Mouse (Mus musculus) layer of hippocampus, adult 8-10 months (tissue): Measurements from ENCODE around the gene Slc26a11. TPM values are rescaled to one million over a fixed set of nuclear protein-coding genes. Genes with fewer than 3 reads are reported as not detected.
A peak's percentile ranks its signal among the peaks of the same experiment; 100 is the strongest.
"Not testable (repeated sequence)": the region's sequence is repeated elsewhere in the genome, so short reads cannot be mapped to it uniquely, and the experiment has no call there.

Experiments used
- DNase-seq, 2 experiments: peaks; one replicate each; pipeline ENCODE4 v3.0.0; 2022; ENCODE audit warnings: low spot score in 2 of 2
- total RNA-seq, 4 experiments: library from RNA; stranded (reverse); gene quantifications; 2 replicates each; pipeline ENCODE4 v1.2.4; 2022

Gene Slc26a11
- total RNA-seq, 4 experiments from 2014 or later: 6.0 to 6.9 (median 6.3) TPM

DNA sequence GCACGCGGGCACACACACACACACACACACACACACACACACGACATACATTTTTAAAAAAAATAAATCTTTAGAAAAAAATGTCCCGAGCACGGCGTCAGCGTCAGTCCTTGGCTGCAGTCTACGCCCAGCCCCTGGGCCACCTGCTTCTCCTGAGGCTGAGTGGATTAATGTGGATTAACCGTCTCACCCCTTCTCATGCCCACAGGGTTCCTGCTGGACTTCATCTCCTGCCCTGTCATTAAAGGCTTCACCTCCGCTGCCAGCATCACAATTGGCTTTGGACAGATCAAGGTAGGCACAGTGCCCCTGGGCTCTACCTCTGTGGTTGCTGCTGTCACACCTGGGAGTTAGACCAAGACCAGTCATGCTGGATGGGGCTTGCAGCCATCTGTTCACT, 3.7 kb downstream of the Slc26a11 start:
- no peak for DNase-seq

DNA sequence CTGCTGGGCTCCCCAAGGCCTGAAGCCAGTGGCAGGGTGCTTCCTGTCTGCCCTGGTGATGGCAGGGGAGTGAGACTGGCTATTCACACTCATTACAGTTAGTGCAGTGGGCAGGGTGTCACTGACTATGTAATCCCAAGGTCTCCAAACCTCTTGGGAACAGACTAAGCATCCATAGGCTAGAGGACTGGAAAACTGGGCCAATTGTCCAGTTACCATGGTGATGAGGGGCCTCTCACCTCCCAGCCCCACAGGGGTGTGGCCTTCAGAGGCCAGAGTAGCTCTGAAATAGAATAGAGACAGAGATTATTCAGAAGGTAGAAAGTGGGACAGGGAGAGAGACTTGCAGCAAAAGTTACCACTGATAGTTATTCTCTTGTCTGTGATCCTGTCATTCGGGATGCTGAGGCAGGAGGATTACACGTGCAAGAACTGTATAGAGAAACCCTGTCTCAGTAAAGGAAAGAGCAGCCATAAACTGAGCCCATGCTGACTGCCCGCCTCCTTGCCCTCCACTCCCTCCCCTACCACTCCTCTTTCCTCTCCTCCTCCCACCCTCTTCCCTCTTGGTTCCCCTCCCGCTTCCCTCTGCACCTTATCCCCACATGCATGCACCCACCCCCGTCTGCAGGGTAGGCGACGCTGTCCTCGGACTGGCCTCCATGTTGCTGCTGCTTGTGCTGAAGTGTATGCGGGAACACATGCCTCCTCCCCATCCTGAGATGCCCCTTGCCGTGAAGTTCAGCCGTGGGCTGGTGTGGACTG, 7.6 kb downstream of the Slc26a11 start:
- DNase-seq: no peak

DNA sequence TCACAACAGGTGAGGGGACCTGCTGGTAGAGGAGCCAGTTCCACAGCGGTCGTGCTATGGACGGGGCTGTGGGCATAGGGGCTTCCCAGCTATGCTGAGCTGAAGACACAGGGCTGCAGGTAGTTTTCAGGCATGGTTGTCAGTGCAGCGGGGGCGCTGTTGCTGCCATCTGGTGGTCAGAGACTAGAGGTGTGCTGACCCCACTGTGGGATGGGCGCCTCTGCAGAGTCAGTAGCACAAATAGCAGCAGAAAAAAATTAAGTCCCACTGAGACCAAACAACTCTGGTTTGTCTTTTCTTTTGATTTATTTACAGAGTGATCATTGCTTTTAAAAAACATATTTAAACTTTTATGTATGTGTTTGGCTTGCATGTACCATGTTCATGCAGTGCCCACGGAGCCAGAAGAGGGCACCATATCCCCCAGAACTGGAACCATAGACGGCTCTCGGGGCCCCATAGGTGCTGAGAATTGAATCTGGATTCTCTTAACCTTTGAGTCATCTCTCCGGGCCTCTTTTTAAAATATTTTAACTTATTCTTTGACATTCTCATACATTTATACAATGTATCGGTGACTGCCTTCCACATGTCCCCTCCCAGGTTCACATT, 8.3 kb downstream of the Slc26a11 start:
- peak; percentile 31 to 55 for DNase-seq

DNA sequence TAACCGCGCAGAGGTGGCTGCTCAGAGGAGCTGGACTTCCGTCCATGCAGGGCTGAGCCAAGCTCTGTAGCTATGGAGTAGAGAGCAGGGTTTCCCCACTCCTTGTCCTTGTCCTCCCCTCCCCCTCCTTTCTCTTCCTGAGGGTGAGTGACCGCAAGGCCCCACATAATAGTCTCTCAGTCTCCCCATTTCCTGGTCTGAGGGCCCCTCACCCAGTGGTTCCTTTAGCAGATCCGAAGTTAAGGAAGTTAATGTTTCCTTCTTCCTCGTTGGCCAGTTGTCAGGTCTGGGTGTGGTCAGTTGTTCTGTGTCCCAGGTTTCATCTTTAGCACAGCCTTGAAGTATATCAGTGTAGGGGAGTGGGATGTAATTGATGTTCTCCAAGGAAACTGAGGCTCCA, 20.1 kb downstream of the Slc26a11 start:
- DNase-seq: no peak

DNA sequence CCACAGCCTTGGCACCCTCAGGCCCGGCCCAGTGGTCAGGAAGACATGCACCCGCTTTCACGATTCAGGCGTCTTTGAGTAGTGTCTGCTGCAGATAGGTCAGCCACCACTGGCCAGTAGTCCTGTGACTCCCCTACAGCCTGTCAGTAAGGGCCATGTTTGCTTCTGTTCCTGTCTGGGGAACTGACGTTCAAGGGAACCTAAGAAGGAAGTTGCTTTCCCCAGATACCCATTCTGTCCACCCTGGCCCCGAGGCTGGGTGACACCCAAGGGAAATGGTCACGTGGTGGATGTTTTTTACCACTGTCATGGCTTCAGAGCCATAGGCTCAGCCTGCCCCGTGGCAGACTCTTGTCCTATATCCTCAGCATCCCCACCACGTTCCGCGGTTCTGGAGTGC, 22.0 kb downstream of the Slc26a11 start:
- DNase-seq: no peak

DNA sequence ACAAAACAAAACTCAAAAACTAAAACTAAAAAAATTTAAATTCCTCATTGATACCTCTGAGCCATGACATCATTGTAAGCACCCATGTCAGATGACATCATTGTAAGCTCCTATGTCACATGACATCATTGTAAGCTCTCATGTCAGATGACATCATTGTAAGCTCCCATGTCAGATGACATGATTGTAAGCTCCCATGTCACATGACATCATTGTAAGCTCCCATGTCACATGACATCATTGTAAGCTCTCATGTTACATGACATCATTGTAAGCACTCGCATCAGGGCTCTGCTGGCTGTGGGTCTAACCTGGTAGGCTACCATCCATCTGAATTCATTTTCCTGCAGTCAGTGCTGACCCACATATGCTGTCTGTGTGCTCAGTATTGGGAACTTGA, 23.2 kb downstream of the Slc26a11 start:
- no peak for DNase-seq

DNA sequence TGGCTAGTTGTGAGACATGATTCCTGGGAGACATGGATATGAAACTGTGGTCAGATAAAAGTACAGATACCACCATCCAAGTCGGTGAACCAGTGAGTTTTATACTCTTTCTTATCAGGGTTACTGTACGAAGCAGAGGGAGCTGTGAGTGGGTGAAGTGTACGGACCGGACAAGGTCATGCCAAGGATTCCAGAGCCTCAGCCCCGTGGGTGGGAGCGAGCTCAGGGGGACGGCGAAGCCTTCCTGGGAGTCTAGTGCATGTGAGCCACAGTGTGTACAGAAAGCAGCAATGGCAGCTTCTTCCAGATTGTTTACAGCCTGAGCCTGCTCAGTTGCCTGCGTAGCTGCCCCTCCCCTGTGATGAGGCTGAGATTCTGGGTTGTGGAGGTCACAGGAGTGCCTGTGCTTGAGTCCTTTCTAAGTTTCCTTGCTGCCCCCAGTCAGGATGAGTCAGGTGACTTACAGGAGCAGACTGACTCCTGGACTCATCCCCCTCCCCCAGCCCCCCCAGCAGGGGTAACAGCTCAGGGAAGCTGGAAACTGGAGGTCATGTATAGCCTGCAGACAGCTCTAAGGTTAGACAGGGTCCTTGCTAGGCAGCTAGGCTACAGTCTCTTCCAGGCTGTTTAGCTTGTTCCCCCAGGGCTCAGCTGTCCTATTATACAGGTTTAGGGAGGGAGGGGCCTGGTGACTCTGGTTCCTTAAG, 26.4 kb downstream of the Slc26a11 start:
- DNase-seq: no peak

DNA sequence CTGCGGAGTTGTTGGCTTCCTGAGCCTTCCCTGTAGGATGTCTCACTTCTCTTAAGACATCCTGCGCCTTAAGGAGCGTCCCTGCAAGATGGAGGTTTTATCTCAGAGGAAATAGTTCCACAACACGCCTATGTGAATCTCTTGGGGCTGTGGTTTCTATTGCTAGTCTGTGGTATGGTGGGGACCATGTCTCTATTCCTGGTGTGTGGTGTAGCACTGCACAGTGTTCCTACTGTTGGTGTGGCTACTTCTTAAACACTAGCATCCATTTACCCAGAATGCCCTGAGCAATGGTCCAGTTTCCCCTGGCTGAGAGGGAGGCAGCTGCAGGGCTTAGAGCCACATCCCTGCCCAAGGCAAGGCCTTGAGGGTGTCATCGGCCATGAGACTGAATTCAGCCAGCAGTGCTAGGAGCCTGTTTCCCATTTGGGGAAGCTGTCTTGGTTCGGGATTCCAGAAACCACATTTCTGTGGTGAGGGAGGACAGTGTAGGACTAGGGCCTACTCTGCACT, 27.0 kb downstream of the Slc26a11 start:
- DNase-seq: no peak

DNA sequence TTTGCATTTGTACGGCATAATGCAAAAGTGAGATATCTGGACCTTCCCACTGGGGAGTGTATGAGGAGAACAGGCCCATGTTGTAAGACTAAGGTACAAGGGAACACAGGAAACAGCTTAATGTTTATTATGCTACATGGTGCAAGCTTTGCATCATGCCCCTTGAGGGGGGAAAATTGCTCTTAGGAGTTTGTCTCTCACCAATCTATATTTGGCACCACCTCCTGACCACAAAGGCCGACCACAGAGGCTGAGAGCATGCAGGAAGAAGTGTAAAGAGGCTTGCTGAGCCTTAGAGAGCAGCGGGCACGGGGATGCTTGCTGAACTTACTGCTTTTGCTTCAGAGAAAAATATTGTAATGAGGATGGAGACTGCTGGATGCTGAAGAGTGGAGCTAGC, 29.5 kb downstream of the Slc26a11 start:
- DNase-seq: no peak

DNA sequence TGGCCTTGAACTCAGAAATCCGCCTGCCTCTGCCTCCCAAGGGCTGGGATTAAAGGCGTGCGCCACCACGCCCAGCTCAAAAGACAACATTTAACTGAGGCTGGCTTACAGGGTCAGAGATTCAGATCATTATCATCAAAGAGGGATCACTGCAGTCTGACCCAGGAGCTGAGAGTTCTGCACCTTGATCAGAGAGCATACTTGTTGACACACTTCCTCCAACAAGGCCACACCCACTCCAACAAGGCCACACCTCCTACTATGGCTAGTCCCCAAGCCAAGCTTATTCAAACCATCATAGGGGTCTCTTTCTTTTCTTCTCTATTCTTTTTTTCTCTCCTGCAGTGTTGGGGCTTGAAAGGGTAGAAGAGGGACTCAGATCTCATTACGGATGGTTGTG, 30.9 kb downstream of the Slc26a11 start:
- no peak for DNase-seq

DNA sequence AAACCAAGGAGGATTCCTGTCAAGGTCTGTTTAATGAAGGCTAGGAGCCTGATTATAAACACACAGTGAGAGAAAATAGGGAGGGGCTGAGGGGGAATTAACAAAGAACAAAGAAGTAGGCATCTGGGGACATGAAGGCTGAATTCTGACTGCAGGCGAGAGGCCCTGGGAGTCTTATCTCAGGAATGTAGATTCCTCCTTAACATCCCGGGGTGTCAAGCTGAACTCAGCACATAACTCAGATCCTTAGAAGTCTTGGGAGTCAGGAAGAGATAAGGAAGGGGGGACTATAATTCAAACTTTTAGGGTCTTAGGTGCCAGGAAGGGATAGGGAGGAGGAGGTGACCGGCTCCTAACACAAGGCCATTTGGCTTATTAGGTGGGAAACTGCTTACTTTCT, 31.9 kb downstream of the Slc26a11 start:
- not testable (repeated sequence) for DNase-seq

DNA sequence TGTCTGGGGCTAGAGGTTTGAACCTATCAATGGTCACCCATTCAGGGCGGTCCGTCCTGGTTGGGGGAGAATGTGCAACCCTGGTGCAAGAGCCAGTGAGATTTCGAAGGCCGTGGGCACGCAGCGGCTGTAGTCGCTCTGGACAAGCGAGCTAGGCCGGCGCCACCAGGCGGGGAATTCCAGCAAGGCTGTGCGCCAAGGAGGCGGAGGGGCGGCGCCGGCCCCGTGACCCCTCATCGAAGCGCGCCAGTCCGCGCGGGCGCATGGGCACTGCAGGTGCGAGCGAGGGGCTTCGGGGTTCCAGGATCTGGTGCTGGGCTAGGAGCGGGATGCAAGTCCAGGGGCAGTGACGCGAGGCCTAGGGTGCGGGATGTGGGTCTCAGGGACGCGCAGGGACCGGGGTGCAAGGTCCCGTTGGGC, 34.5 kb downstream of the Slc26a11 start:
- peak in 1 of 2 experiments; percentile 18 for DNase-seq

DNA sequence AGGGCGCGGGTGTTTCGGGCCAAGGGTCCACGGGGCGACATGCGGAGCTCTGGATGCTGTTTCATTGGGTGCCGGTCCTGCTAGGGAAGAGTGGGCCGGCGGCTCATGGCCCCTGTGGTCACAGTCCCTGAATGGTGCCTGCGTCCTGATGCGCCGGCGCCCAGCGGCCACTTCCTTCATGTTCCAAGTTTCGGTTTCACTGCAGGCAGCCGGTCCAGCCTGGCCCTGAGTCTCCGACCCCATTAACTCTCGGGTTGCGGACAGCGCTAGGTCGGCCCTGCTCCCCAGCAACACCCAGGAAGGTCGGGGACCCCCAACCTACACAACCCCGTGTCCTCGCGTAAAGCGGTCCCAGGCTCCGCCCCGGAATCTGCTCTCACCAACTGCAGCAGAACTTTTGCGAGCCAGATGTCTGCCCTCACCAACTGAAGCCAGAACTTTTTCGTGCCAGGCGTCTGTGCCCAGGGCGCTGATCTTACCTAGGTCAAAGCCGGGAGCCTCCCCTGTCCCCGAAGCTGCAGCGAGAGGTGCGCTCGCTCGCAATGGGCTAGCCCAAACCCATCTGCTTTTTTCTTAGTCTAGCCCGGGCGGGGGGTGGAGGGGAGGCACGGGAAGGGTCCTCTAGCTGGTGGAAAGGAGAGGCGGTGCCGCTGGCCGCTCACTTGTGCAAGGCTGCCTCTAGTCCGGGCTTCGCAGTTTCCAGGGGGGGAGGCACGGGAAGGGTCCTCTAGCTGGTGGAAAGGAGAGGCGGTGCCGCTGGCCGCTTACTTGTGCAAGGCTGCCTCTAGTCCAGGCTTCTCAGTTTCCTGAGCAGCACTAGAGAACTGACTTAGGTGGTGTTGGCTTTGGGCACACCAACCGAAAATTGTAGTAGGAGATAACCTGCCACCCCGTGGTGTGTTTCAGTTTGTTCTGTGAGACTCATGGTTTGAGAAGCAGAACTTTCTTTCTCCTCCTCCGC, 35.2 kb downstream of the Slc26a11 start:
- DNase-seq: peak; percentile 18 to 34

DNA sequence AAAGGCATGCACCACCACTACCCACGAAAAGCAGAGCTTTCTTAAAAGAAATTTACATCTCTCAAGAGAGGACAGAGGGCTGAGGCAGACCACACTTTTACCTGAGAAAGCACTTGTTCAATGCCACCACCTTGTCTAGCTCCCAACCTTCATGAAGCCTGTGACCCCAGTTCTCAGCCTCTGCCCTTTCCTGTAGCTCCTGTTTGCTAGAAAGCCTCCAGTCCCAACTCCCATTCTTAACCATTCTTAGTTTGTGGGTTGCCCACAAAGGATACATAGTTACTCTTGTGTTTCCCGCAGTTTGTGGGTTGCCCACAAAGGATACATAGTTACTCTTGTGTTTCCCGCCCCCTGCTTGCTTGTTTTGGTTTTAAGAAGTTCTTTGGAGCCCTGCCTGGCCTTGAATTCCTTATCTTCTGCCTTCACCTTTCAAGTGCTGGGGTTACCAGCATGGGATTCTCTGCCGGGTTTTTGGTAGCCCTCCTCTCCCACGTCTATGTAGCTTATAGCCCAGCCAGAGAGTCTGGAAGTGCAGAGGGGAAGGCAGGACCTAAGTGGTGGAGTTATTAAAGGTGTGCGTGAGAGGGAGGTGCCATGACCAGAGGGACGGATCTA, 36.1 kb downstream of the Slc26a11 start:
- DNase-seq: no peak

DNA sequence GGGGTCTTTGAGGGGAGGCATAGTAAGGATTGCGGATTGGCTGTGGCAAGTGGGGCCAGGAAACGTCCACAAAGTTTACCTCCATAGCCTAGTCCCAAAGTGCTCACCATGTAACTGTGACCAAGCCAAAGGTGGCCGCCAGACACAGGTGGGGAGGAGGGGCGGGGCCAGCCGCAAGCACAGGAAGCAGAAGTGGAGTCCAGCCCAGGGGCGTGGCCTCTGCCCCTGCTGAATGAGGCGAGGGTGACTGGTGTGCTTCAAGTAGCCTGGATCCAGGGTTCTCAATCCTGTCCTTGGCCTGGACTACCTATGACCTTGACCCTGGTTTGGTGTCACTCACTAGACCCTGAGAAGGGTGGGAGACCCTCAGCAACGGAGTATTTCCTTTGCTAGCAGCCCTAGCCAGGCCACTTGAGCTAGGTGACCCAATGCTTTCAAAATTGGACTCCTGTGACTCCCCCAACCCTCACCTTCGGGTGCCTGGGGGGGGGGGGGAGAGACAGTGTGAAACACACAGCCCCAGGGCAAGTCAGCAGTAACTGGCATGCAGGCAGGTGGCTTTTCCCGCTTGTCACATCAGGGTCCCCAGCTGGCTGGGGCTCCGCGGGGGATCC, 36.8 kb downstream of the Slc26a11 start:
- no peak for DNase-seq

DNA sequence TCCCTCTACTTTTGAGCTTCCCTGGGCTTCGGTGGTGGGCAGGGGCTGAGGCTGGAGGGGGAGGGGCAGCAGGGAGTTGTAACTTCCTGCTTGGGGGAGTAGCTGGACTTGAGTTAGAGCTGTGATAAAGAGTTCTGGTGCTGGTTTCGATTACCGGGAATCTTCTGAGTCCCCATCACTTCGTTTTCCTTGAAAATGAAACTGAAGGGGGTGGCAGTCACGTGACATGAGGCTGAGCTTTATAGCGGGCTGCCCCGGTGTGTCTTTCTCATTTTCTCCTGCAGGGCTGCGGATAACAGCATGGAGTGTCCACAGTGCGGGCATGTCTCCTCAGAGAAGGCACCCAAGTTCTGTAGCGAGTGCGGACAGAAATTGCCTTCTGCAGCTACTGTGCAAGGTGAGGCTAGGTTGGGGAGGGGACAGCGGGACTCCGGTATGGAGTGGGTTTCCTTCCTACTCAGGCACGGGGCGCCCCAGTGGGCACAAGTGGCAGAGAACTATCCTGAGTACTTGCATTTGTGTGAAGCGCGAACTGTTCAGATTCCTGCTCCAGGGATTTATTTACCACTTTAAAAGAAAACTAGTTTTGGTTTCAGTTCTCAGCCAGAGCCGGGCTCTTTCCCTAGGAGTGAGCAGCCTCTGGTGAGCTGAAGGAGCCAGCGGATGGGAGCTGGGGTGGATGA, 37.6 kb downstream of the Slc26a11 start, which contains the start of gene Rnf213:
Gene Rnf213, plus strand, starts transcription at position 301 of the 683 bp plus-strand sequence.
- DNase-seq: peak in 1 of 2 experiments; percentile 20

DNA sequence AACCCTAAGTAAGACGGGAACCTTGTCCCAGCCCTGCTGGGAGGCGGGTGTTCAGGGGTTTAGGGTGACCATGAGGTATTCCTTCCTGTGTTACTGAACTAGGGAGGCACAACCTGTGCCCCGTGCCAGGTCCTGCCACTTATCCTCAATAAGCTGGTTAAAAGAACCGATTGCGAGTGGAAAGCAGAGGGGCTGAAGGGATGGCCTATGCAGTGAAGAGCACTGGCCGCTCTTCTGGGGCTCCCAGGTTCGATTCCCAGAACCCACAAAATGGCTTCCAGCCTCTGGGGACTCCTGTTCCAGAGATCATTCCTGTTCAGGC, 38.1 kb downstream of the Slc26a11 start:
- no peak for DNase-seq

DNA sequence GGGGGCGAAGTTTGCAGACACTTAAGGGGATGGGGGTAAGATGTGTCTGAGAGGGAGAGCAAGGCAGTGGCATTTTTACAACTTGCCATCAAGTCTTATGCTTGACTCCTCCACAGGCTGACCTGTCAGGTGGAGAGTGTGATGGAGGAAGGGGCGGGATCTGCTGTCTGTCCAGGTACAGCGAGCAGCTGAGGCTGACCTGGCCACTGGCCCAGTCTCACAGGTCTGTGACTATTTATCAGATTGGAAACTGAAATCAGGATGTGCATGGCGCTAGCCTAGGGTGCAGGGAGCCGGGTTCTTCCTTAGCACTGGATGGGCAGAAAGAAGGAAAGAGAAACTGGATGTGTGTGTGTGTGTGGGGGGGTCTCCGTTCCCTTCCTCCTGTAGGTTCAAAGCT, 38.9 kb downstream of the Slc26a11 start:
- DNase-seq: no peak

DNA sequence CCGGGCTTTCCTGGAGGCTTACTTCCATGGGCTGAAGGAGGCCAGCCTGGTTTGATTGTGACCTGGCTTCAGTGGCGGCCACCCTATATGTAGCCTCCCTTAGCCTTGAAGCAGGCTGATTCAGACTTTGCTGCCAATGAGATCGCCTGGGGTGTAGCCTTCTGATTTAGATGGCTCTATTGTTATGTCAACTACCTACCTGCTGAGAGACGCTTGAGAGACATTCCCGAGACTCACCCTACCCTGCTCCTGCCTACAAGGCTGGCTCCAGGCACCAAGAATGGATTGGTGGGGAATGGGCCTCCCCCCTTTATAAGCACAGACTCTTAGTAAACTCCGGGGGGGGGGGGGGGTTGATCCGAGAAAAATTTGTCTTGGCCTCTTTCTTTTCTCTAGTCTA, 40.0 kb downstream of the Slc26a11 start:
- DNase-seq: no peak

DNA sequence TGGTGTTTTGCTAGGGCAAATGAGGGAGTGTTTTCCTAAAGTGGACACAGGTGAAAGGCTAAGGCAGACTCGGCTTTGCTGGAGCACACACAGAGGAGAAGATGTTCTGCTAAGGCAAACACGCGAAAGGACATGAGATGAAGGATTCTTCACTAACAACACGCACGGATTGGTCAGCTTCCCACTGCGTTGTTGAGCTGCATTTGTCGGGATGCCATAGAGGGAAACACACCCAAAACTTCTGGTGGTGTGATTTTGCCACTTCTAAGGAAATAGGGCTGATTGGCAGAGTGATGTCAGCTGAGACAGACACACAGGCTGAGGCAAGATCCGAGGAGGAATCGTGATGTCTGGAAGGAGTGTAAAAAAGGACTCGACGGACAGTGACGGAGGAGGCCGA, 40.6 kb downstream of the Slc26a11 start:
- DNase-seq: no peak
